Mouse (Mus musculus): ENCODE measurements at regions not wholly inside any gene's neighbourhood (a gene's known extent, or its start where the extent isn't known, plus 50 kb on each side); places are given as distances from the start of the nearest gene placed in this dataset.

- no peak for DNase-seq (ENCODE audit: low read depth, low spot score)
Observed at GRCm38 (mm10) chr3:50813760-50814400, 370.5 kb upstream of the Slc7a11 start.

GRCm38 (mm10) chr3:50815716-50816115, 372.3 kb upstream of the Slc7a11 start:
- DNase-seq (ENCODE audit: low read depth, low spot score): peak; percentile 74

GRCm38 (mm10) chr3:50816479-50816878, 373.1 kb upstream of the Slc7a11 start:
- peak; percentile 93 for DNase-seq (ENCODE audit: low read depth, low spot score)

- peak; percentile 80 for DNase-seq (ENCODE audit: low read depth, low spot score)
Observed at GRCm38 (mm10) chr3:50817361-50817760, 373.9 kb upstream of the Slc7a11 start.

- no peak for DNase-seq (ENCODE audit: low read depth, low spot score)
Observed at GRCm38 (mm10) chr3:50820776-50821175, 377.4 kb upstream of the Slc7a11 start.

- DNase-seq (ENCODE audit: low read depth, low spot score): peak; percentile 30
Observed at GRCm38 (mm10) chr3:50825534-50826423, 382.4 kb upstream of the Slc7a11 start.

GRCm38 (mm10) chr3:50826424-50826819, 383.0 kb upstream of the Slc7a11 start:
- DNase-seq (ENCODE audit: low read depth, low spot score): no peak

- no peak for DNase-seq (ENCODE audit: low read depth, low spot score)
Observed at GRCm38 (mm10) chr3:50829211-50829610, 385.8 kb upstream of the Slc7a11 start.

GRCm38 (mm10) chr3:50830446-50830845, 387.0 kb upstream of the Slc7a11 start:
- no peak for DNase-seq (ENCODE audit: low read depth, low spot score)

GRCm38 (mm10) chr3:50830926-50831325, 387.5 kb upstream of the Slc7a11 start:
- peak; percentile 32 for DNase-seq (ENCODE audit: low read depth, low spot score)

GRCm38 (mm10) chr3:50842216-50842615, 382.0 kb upstream of the Noct start:
- no peak for DNase-seq (ENCODE audit: low read depth, low spot score)

GRCm38 (mm10) chr3:50844835-50845301, 379.4 kb upstream of the Noct start:
- DNase-seq (ENCODE audit: low read depth, low spot score): peak; percentile 35

GRCm38 (mm10) chr3:50845311-50845710, 378.9 kb upstream of the Noct start:
- DNase-seq (ENCODE audit: low read depth, low spot score): no peak

- DNase-seq (ENCODE audit: low read depth, low spot score): peak; percentile 20
Observed at GRCm38 (mm10) chr3:50848528-50848927, 375.7 kb upstream of the Noct start.

- DNase-seq (ENCODE audit: low read depth, low spot score): peak; percentile 8
Observed at GRCm38 (mm10) chr3:50851083-50851637, 373.1 kb upstream of the Noct start.

- DNase-seq (ENCODE audit: low read depth, low spot score): no peak
Observed at GRCm38 (mm10) chr3:50867105-50867504, 357.1 kb upstream of the Noct start.

- no peak for DNase-seq (ENCODE audit: low read depth, low spot score)
Observed at GRCm38 (mm10) chr3:50869211-50869610, 355.0 kb upstream of the Noct start.

GRCm38 (mm10) chr3:50879050-50879449, 345.2 kb upstream of the Noct start:
- peak; percentile 60 for DNase-seq (ENCODE audit: low read depth, low spot score)

GRCm38 (mm10) chr3:50879595-50879994, 344.7 kb upstream of the Noct start:
- no peak for DNase-seq (ENCODE audit: low read depth, low spot score)

- peak; percentile 6 for DNase-seq (ENCODE audit: low read depth, low spot score)
Observed at GRCm38 (mm10) chr3:50881437-50882248, 342.6 kb upstream of the Noct start.

- peak; percentile 7 for DNase-seq (ENCODE audit: low read depth, low spot score)
Observed at GRCm38 (mm10) chr3:50882249-50882733, 342.0 kb upstream of the Noct start.
